Mouse (Mus musculus) liver, embryonic 14.5 days (tissue): ENCODE results near the gene Abca3. TPM values are rescaled to one million over a fixed set of nuclear protein-coding genes. Genes with fewer than 3 reads are reported as not detected.

Experiments
- ATAC-seq: fragments of 200-750 bp; cut with Nextera tagmentation; 2 replicates; pipeline ENCODE4 v1.8.0; 2017; ENCODE audit warnings: moderate number of reproducible peaks, mild to moderate bottlenecking, moderate library complexity; ENCODE audit not compliant: insufficient read depth
- DNase-seq, 3 experiments: peaks; one replicate each; pipeline ENCODE4 v3.0.0-alpha.2; 2012 to 2013; ENCODE audit warnings: low read depth in 3 of 3, low spot score in 3 of 3
- H3K27ac ChIP-seq: fragments of 300-500 bp; sonication (generic); 2 replicates; pipeline ENCODE4 v1.5.1; 2014; ENCODE audit warnings: moderate library complexity, mild to moderate bottlenecking, control low read depth, inconsistent platforms
- H3K27me3 ChIP-seq: fragments of 300-500 bp; sonication (generic); 2 replicates; pipeline ENCODE4 v1.6.1; 2014; ENCODE audit warnings: mild to moderate bottlenecking, low read length, moderate library complexity; ENCODE audit not compliant: control insufficient read depth, insufficient read depth
- H3K36me3 ChIP-seq: fragments of 300-500 bp; sonication (generic); replicated peaks from 2 replicates; pipeline ENCODE4 v1.6.1; 2014; ENCODE audit warnings: low read depth; ENCODE audit not compliant: control insufficient read depth, insufficient read depth
- H3K4me1 ChIP-seq, 2 experiments: fragments of 200-500 bp in 1 of 2; fragments of 300-500 bp in 1 of 2; sonication (generic) in 1 of 2; replicated peaks; 2 replicates each; pipeline ENCODE4 v1.6.1; 2012 to 2014; ENCODE audit warnings: antibody characterized with exemption in 1 of 2, inconsistent platforms in 1 of 2, low read length in 1 of 2; ENCODE audit not compliant: control insufficient read depth in 2 of 2, insufficient read depth in 2 of 2
- H3K4me2 ChIP-seq: fragments of 300-500 bp; sonication (generic); 2 replicates; pipeline ENCODE4 v1.6.1; 2014; ENCODE audit warnings: low read depth, mild to moderate bottlenecking, control low read depth, moderate library complexity
- H3K4me3 ChIP-seq, 2 experiments: fragments of 200-500 bp in 1 of 2; fragments of 300-500 bp in 1 of 2; sonication (generic) in 1 of 2; 2 replicates each; pipeline ENCODE4 v1.5.1; 2012 to 2014; ENCODE audit warnings: low read depth in 2 of 2, low read length in 2 of 2, mild to moderate bottlenecking in 2 of 2, control low read depth in 1 of 2, inconsistent platforms in 1 of 2, moderate library complexity in 1 of 2; ENCODE audit not compliant: insufficient read depth in 1 of 2
- H3K9ac ChIP-seq: fragments of 300-500 bp; sonication (generic); replicated peaks from 2 replicates; pipeline ENCODE4 v1.6.1; 2014; ENCODE audit warnings: mild to moderate bottlenecking, control low read depth, moderate library complexity
- H3K9me3 ChIP-seq: fragments of 300-500 bp; sonication (generic); 2 replicates; pipeline ENCODE4 v1.6.1; 2016; ENCODE audit warnings: low read length, mixed read lengths; ENCODE audit not compliant: control insufficient read depth
- CTCF ChIP-seq: IDR thresholded peaks from 2 replicates; pipeline ENCODE4 v1.5.1; 2016; ENCODE audit warnings: antibody characterized with exemption, low read depth, control low read depth
- EP300 ChIP-seq: IDR thresholded peaks from 2 replicates; pipeline ENCODE4 v1.6.1; 2016; ENCODE audit warnings: antibody characterized with exemption, low read depth
- WGBS: fragments of 180-500 bp; shearing (Covaris S2); extraction: QIAGEN DNeasy Blood & Tissue Kit; methylation state at CpG from one replicate; pipeline ENCODE4 v1.1.7; 2014; ENCODE audit not compliant: insufficient replicate concordance; 5-methylcytosine and 5-hydroxymethylcytosine counted together
- polyA plus RNA-seq, 2 experiments: library from polyadenylated mRNA; depleted of rRNA in 1 of 2; stranded (reverse) in 1 of 2; unstranded in 1 of 2; fragments of >200 nt; fragmentation: Nextera tagmentation in 1 of 2; extraction: Ambion mirVana in 1 of 2; gene quantifications; 2 replicates each; pipeline versions ENCODE4 v1.2.1 to v1.2.3; 2012 to 2014

The Abca3 gene
- polyA plus RNA-seq, 2 experiments, result 12.5 to 14.8 TPM

DNA sequence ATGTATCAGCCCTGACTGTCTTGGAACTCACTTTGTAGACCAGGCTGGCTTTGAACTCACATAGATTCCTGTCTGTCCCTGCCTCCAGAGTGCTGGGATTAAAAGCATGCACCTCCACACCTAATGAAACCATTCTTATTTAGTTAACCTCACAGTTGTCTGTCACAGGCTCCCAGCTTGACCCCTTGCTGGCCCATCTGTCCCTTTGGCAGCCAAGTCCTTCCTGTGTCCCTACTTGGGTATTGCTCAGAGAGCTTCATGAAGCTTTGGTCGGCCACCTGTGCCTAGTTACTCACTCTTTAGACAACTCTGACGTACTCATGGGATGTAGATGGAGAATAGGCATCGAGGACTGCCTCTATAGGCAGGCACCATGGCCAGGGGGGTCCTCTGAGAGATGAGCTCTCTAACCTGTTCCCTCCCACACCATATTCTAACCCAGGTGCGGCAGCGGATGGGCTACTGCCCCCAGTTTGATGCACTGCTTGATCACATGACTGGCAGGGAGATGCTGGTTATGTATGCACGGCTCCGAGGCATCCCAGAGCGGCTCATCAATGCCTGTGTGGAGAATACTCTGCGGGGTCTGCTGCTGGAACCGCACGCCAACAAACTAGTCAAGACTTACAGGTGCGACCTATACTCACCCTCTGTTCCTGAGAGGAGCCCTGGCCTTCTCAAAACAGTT is 55.5 kb downstream of the Abca3 start:
- no peak for ATAC-seq
- H3K36me3 ChIP-seq, result peaks cover 80% of the 10 kb centered on the region
- H3K4me2 ChIP-seq, result no peak overlapping the region
- H3K27ac ChIP-seq, result no peak overlapping the region
- no peaks in the 10 kb centered on the region for H3K4me1 ChIP-seq
- no peak for TF ChIP-seq EP300
- TF ChIP-seq CTCF, result no peak
- H3K9ac ChIP-seq, result no peak overlapping the region
- no peak for DNase-seq
- H3K9me3 ChIP-seq, result no peaks in the 10 kb centered on the region
- no peak overlapping the region for H3K4me3 ChIP-seq
- no peaks in the 10 kb centered on the region for H3K27me3 ChIP-seq
- 89% methylated on average over 12 of the region's 12 CpGs for WGBS

DNA sequence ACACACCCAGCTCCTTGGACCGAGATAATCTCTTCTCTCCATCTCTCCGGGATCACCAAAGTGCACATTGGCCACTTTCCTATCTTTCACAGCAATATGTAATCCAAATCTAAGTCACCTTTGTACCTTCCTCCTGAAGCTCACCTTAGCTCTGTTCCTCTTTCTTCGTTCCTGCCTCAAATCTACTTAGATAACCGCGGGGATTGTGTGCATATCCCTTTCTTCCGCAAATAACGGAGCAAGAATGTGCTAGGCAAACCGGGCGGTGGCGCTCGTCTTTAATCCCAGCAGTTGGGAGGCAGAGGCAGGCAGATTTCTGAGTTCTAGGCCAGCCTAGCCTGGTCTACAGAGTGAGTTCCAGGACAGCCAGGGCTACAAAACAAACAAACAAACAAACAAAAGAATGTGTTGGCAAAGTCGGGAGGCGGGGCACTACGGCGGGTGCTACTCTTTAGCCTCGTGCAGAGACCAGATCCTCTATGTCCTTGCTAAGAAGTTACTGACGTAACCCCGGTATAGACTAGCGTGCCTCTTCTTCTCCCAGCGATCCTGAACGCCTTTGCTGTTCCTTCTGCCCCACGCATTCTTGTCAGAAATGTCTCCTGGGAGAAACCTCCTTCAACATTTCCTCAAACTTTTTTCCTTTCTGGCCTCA is 61.9 kb downstream of the Abca3 start:
- TF ChIP-seq CTCF, result peak; percentile 79
- no peak; the same call in 1 of the 2 replicates for TF ChIP-seq EP300
- peak overlapping the region; percentile 96 for H3K27ac ChIP-seq
- H3K4me1 ChIP-seq, result peaks cover 16 to 17% of the 10 kb centered on the region in 2 experiments
- H3K4me3 ChIP-seq, result peak overlapping the region; percentile 69 to 97
- peak overlapping the region; percentile 94 for H3K4me2 ChIP-seq
- no peaks in the 10 kb centered on the region for H3K9me3 ChIP-seq
- H3K27me3 ChIP-seq, result no peaks in the 10 kb centered on the region
- H3K36me3 ChIP-seq, result peaks cover 49% of the 10 kb centered on the region
- DNase-seq (peak in 1 of 3 experiments; percentile 58), ATAC-seq (peak; percentile 27)
- WGBS, result 12% methylated on average over 22 of the region's 22 CpGs
- peak overlapping the region; percentile 93 for H3K9ac ChIP-seq

DNA sequence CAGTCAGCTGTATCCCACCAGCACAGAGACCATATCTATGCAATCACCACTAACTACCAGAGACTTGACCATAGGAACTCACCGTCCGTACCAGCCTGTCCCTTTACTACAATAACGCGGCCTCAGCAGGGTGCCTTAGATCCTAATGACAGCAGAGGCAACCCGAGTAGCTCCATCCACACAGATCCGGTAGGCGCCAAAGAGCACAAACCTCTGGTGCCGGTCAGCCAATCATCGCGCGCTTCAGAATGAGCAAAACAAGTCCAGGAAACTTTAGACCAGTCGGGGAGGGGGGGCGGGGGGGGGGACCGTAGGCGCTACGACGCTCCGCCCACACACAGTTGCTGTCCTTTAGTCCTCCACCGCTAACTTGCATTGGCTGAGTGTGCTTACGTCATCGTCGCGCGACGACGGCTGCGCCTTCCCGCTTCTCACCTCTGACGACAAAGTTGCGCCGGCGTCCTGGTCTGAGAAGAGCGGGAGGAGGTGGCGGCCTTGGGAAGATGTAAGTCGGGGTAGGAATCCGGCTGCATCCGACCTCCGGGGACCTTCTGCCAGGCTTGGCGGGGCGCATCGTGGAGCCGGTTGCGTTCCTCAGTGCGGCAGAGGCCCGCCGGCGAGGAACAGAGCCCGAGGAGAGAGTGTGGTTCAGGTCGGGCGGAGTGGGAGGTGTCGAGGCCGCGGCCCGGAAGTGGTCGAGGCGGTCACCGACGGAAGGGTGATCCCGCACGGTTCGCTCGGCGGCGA is 62.7 kb downstream of the Abca3 start, which contains the start of gene Rnps1:
Gene Rnps1 (plus strand): TSS at position 336 of the 747 bp plus-strand sequence.
- peak within 1 kb of the TSS; percentile 69 to 97 for H3K4me3 ChIP-seq
- H3K4me2 ChIP-seq, result peak within 1 kb of the TSS; percentile 94
- ATAC-seq (peak; percentile 88), DNase-seq (peak; percentile 98 to 100 (median 100))
- TF ChIP-seq EP300 (0 out of 2 replicates have a peak, but pooled peaks have one; percentile 28), CTCF (0 out of 2 replicates have a peak, but pooled peaks have one; percentile 10)
- H3K27me3 ChIP-seq, result no peaks in the 10 kb centered on the region
- H3K9ac ChIP-seq, result peak within 1 kb of the TSS; percentile 93
- H3K4me1 ChIP-seq, result peaks cover 16 to 17% of the 10 kb centered on the region in 2 experiments
- H3K27ac ChIP-seq, result peak within 1 kb of the TSS; percentile 96
- under 1% methylated on average over 64 of the region's 64 CpGs for WGBS
- H3K9me3 ChIP-seq, result no peaks in the 10 kb centered on the region
- H3K36me3 ChIP-seq, result peaks cover 49% of the 10 kb centered on the region

DNA sequence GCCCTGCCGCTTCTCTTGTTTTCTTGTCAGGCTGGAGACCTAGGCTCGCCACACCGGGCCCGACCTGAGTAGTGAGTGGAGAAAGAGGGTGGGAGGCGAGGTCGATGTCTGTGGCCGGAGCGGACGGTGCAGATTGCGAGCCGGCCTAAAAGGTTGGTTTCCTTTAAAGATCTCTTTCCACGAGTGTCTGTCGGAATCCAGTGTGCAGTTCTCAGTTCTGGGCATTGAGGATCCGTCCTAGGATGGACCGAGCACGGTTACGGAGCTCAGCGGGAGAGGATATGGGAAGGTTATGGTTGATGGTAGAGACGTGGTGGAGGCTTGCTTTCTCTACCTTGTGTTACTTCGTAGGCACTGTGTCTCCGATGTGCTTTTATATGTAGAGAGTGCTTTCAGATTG is 63.3 kb downstream of the Abca3 start:
- Histone ChIP-seq H3K4me2 (peak overlapping the region; percentile 94), H3K9ac (peak overlapping the region; percentile 85), H3K4me1 (peaks cover 16 to 17% of the 10 kb centered on the region in 2 experiments), H3K9me3 (no peaks in the 10 kb centered on the region), H3K27me3 (no peaks in the 10 kb centered on the region), H3K4me3 (peak overlapping the region; percentile 69 to 71), H3K27ac (peak overlapping the region; percentile 65), H3K36me3 (peaks cover 49% of the 10 kb centered on the region)
- ATAC-seq (no peak; the same call in 1 of the 2 replicates), DNase-seq (no peak)
- no peak for TF ChIP-seq CTCF
- WGBS, result under 1% methylated on average over 21 of the region's 21 CpGs
